Mouse (Mus musculus) neural tube, embryonic 12.5 days (tissue): ENCODE results near the gene Oca2. TPM values are rescaled to one million over a fixed set of nuclear protein-coding genes. Genes with fewer than 3 reads are reported as not detected.

Source experiments
- ATAC-seq: fragments of 200-750 bp; cut with Nextera tagmentation; 2 replicates; pipeline ENCODE4 v1.8.0; 2017; ENCODE audit warnings: low read depth, mild to moderate bottlenecking, moderate TSS enrichment, moderate library complexity; ENCODE audit not compliant: low FRiP score
- H3K27ac ChIP-seq: fragments of 300-500 bp; sonication (generic); 2 replicates; pipeline ENCODE4 v1.5.1; 2016
- H3K27me3 ChIP-seq: fragments of 300-500 bp; sonication (generic); replicated peaks from 2 replicates; pipeline ENCODE4 v1.6.1; 2016; ENCODE audit warnings: mild to moderate bottlenecking
- H3K36me3 ChIP-seq: fragments of 300-500 bp; sonication (generic); 2 replicates; pipeline ENCODE4 v1.6.1; 2016; ENCODE audit warnings: mild to moderate bottlenecking
- H3K4me1 ChIP-seq: fragments of 300-500 bp; sonication (generic); 2 replicates; pipeline ENCODE4 v1.6.1; 2016
- H3K4me2 ChIP-seq: fragments of 300-500 bp; sonication (generic); replicated peaks from 2 replicates; pipeline ENCODE4 v1.6.1; 2016; ENCODE audit warnings: mild to moderate bottlenecking
- H3K4me3 ChIP-seq: fragments of 300-500 bp; sonication (generic); 2 replicates; pipeline ENCODE4 v1.5.1; 2016
- H3K9ac ChIP-seq: fragments of 300-500 bp; sonication (generic); 2 replicates; pipeline ENCODE4 v1.6.1; 2016; ENCODE audit warnings: mild to moderate bottlenecking
- H3K9me3 ChIP-seq: fragments of 300-500 bp; sonication (generic); 2 replicates; pipeline ENCODE4 v1.6.1; 2016; ENCODE audit warnings: mild to moderate bottlenecking
- WGBS: fragments of 180-500 bp; shearing (Covaris S2); methylation state at CpG from one replicate; pipeline ENCODE4 v1.1.7; 2016; 5-methylcytosine and 5-hydroxymethylcytosine counted together
- polyA plus RNA-seq: library from polyadenylated mRNA; unstranded; fragments of >200 nt; fragmentation: Nextera tagmentation; extraction: Ambion mirVana; gene quantifications from 2 replicates; pipeline ENCODE4 v1.2.1, GENCODE M21; 2016

Gene Oca2
- polyA plus RNA-seq = 0.08 and 0.15 TPM in 2 replicates

DNA sequence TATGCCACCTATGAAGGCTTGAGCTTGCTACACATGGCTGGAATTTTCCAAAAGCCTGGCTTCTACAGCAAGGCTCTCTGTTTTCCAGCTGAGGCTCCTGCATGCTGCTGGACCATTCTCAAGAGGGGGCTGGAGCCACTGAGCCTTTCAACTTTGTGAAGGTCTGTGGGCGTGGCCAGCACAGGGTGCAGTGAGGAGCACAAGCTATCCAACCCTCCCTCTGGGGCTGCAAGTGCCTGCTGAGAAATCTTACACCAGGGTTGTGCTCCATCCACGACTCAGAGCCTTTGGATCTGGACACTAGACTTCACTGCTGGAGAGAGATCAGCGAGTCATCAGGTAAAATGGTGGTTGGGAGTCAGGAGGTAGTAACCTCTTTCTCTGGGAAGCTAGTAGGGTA lies at the start of gene Oca2:
TSS of gene Oca2 (plus strand) at position 218 of the 400 bp plus-strand sequence.
- Histone ChIP-seq H3K27me3 (no peaks in the 10 kb centered on the region), H3K4me1 (no peaks in the 10 kb centered on the region; the same call in 1 of the 2 replicates), H3K27ac (no peak within 1 kb of the TSS), H3K36me3 (no peaks in the 10 kb centered on the region), H3K4me2 (no peak within 1 kb of the TSS), H3K4me3 (no peak within 1 kb of the TSS), H3K9ac (no peak within 1 kb of the TSS), H3K9me3 (no peaks in the 10 kb centered on the region)
- WGBS = 47% methylated on average over 3 of the region's 3 CpGs
- no peak for ATAC-seq

DNA sequence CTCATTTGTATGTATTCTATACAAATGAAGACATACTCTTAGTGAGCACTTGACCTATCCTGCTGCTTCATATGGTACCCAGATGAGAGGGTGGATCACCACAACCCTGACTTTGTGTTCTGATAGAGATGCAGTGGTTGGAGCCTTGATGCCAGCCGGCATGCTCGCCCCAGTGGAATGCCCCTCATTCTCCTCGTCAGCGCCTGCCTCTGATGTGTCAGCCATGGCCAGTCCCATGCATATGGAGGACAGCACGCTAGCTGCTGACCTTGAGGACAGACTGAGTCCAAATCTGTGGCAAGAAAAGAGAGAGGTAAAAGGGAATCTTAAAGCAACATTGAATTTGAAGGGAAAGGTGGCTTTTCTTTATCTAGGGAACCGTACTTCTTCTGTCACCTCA lies 48.5 kb upstream of the Oca2 start:
- no peak overlapping the region for H3K4me2 ChIP-seq
- H3K27ac ChIP-seq = no peak overlapping the region
- no peak overlapping the region for H3K9ac ChIP-seq
- H3K4me1 ChIP-seq = no peaks in the 10 kb centered on the region
- no peak overlapping the region for H3K4me3 ChIP-seq
- 91% methylated on average over 6 of the region's 6 CpGs for WGBS
- ATAC-seq = no peak
- no peaks in the 10 kb centered on the region for H3K9me3 ChIP-seq
- peaks cover 53% of the 10 kb centered on the region for H3K36me3 ChIP-seq
- H3K27me3 ChIP-seq = no peaks in the 10 kb centered on the region

DNA sequence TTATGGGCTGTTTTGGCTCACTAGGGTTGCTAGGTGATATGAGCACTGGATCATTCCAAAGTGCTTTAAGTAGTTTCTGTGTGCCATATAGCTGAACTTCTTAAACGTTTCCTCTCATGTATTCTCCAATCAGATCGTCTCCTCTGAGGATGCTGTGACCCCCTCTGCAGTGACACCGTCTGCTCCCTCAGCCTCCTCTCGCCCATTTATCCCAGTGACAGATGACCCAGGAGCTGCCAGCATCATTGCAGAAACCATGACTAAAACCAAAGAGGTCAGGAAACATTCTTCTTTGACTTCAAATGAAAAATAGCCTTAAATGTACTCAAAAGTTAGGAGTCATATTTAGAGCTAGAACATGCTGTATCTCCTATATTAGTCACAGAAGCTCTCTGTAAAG lies 47.9 kb upstream of the Oca2 start:
- no peak overlapping the region for H3K4me3 ChIP-seq
- ATAC-seq = no peak
- no peak overlapping the region for H3K9ac ChIP-seq
- no peak overlapping the region for H3K4me2 ChIP-seq
- H3K27me3 ChIP-seq = no peaks in the 10 kb centered on the region
- no peaks in the 10 kb centered on the region for H3K4me1 ChIP-seq
- no peaks in the 10 kb centered on the region for H3K9me3 ChIP-seq
- H3K36me3 ChIP-seq = peaks cover 58% of the 10 kb centered on the region
- H3K27ac ChIP-seq = no peak overlapping the region
- 73% methylated on average over 4 of the region's 4 CpGs for WGBS

DNA sequence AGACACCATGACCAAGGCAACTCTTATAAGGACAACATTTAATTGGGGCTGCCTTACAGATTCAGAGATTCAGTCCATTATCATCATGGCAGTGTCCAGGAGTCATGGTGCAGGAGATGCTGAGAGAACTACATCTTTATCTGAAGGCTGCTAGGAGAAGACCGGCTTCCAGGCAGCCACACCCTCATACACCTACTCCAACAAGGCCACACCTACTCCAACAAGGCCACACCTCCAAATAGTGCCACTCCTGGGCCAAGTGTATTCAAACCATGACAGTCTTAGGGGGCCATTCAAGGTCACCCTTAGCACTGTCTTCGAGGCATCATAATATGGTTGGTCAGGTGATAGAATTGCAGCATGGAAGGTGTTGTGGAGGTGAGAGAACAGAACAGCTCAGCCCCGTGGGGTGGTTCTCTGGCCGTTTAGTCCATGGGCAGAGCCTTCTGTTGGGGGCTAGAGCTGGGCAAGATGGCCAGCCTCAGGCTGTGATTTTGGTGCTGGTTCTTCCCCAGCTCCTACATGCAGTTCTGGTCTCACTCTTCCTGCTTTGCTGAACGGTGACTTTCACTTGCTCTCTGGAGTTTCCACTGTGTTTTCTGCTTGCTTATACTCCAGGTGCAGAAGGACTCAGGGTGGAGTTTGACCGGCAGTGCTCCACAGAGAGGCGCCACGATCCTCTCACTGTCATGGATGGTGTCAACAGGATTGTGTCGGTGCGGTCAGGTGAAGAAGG lies 37.9 kb upstream of the Oca2 start:
- Histone ChIP-seq H3K4me3 (no peak overlapping the region), H3K9me3 (no peaks in the 10 kb centered on the region), H3K36me3 (peaks cover 74% of the 10 kb centered on the region), H3K27ac (no peak overlapping the region), H3K4me2 (no peak overlapping the region), H3K9ac (no peak overlapping the region), H3K27me3 (no peaks in the 10 kb centered on the region), H3K4me1 (no peaks in the 10 kb centered on the region)
- WGBS = 95% methylated on average over 10 of the region's 10 CpGs
- no peak for ATAC-seq

DNA sequence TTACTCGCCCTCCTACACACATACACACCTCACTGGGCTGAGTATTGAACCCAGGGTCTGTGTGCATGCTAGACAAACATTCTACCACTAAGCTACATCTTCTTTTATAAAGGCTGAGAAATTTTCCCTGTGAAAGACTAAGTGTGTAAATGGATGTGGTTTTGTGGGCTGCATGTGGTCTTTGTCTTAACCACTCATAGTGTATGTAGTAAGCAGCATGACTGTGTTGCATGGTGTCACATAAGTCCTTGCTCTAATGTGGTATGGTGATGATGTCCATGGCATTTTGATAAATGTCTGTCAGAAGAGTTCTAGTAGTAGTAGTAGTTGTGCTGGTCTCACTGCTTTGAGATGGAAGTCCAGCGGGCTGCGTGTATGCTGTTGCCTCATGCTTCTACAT lies 36.7 kb upstream of the Oca2 start:
- Histone ChIP-seq H3K27ac (no peak overlapping the region), H3K27me3 (no peaks in the 10 kb centered on the region), H3K36me3 (peaks cover 75% of the 10 kb centered on the region), H3K9ac (no peak overlapping the region), H3K4me2 (no peak overlapping the region), H3K9me3 (no peaks in the 10 kb centered on the region), H3K4me1 (no peaks in the 10 kb centered on the region), H3K4me3 (no peak overlapping the region)
- ATAC-seq = no peak
- 91% methylated on average over 3 of the region's 3 CpGs for WGBS

DNA sequence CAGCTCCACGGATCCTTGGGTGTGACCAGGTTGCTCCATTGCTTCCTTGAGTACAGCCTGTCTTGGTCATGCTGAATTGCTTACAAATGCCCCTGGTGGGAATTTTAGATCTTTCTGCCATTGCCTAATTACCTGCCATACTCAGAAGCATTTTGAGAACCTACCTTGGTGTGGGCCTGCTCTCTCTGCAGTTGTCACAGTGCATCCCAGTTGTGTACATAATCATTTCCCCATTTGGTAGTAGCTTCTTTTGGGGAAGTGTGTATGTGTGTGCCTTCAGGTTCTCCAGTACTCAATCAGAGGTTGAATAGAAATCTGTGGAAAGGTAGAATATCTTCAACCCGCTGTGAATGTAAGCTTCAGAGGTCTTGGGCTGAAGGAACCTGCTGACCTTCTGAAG lies 36.3 kb upstream of the Oca2 start:
- no peak overlapping the region for H3K9ac ChIP-seq
- H3K27me3 ChIP-seq = no peaks in the 10 kb centered on the region
- peaks cover 74% of the 10 kb centered on the region for H3K36me3 ChIP-seq
- no peak for ATAC-seq
- H3K4me3 ChIP-seq = no peak overlapping the region
- WGBS = 92% methylated on average over 2 of the region's 2 CpGs
- no peaks in the 10 kb centered on the region for H3K9me3 ChIP-seq
- H3K27ac ChIP-seq = no peak overlapping the region
- no peak overlapping the region for H3K4me2 ChIP-seq
- H3K4me1 ChIP-seq = no peaks in the 10 kb centered on the region

DNA sequence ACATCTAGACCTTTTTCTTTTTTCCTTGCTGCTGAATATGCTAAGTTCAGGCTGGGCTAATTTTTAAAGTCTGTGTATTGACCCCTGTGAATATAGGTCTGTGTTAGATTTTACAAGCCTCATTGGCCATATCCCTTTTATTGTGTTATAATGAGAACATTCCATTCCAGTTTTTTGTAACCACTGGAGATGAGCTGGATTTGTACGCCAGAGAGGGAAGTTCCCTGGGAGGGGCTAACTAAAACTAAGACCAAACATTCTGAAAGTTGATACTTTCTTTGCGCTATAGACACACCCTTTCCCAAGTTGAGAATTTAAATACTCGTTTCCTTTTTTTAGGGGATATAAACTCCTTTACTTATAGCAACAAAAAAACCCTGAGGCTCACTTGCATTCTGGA lies 34.7 kb upstream of the Oca2 start:
- Histone ChIP-seq H3K4me3 (no peak overlapping the region), H3K4me2 (no peak overlapping the region), H3K27ac (no peak overlapping the region), H3K9ac (no peak overlapping the region), H3K4me1 (no peaks in the 10 kb centered on the region), H3K36me3 (peaks cover 77% of the 10 kb centered on the region), H3K27me3 (no peaks in the 10 kb centered on the region), H3K9me3 (no peaks in the 10 kb centered on the region)
- ATAC-seq = no peak
- 62% methylated on average over 3 of the region's 3 CpGs for WGBS

DNA sequence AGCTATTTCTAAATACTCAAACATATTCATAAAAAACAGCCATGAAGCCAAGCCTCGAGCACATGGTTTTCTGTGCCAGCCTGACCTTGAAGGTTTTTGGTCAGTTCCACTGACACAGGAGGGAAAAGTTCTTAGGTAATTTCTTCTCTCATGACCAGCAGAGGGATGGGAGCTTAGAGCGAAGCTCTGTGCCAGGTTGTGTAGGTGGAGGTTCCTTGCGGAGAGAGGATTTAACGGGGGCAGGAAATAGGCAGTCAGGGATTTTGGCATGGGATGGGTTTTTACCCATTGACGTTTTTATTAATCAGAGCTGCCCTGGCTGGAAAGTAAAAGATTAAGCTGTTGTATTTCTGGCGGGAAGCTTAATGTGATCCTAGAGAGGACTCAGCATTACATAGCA lies 18.7 kb upstream of the Oca2 start:
- no peak overlapping the region for H3K4me3 ChIP-seq
- no peak overlapping the region for H3K27ac ChIP-seq
- H3K9ac ChIP-seq = no peak overlapping the region
- H3K4me2 ChIP-seq = no peak overlapping the region
- H3K36me3 ChIP-seq = peaks cover 71% of the 10 kb centered on the region
- no peak for ATAC-seq
- WGBS = 95% methylated on average over 6 of the region's 6 CpGs
- no peaks in the 10 kb centered on the region for H3K4me1 ChIP-seq
- no peaks in the 10 kb centered on the region for H3K27me3 ChIP-seq
- H3K9me3 ChIP-seq = no peaks in the 10 kb centered on the region

DNA sequence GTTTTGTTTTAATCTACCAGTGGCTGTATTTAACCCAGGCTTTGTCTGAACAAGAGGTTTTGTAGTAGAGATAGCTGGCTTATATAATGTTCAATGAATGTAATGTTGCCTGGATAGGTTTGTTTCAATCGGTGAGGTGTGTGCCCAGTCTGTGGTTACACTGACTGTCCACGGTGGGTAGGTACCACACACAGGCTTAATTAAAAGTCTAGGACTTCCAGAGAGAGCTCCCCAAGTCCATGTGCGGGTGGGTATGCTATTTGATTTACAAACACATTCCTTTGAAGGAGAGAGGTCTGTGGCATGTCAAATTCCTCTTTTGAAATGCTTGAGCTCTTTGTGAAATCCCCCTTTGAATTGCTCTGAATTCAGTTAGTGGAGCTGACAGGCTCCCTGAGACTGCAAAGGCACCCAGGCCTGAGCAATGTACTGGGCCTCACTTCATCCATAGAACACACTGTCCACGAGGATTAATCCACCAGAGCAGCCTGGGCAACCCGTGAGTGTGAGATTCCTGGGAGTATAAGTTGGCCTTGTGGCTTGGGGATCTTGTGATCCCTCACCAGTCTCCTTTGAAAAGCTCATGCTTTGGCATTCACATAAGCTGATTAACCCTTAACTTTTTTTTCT lies 3.7 kb upstream of the Oca2 start:
- WGBS = 42% methylated on average over 5 of the region's 5 CpGs
- Histone ChIP-seq H3K36me3 (peaks cover 8% of the 10 kb centered on the region), H3K27ac (no peak overlapping the region), H3K4me2 (no peak overlapping the region), H3K9me3 (no peaks in the 10 kb centered on the region), H3K9ac (no peak overlapping the region), H3K4me1 (no peaks in the 10 kb centered on the region; the same call in 1 of the 2 replicates), H3K27me3 (no peaks in the 10 kb centered on the region), H3K4me3 (no peak overlapping the region)
- ATAC-seq = no peak

DNA sequence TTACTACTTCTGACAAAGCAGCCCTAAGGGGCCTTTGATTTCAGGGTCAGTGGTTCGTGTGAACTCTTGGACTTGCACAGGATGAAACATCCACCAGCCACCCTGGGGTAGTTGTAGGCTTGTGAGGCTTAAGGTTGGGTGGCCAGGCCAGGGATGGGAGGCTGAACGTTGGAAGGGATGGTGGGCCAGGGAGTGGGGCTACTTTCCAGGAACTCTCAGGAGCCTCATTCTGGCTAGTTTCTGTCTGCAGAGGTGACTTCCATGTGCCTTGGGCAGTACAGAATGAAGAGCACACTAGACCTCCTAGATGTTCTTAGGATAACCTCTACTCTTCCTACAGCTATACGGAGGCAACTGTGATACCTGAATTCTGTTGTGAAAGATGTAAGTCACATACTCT lies 2.9 kb upstream of the Oca2 start:
- no peaks in the 10 kb centered on the region for H3K27me3 ChIP-seq
- no peak overlapping the region for H3K27ac ChIP-seq
- no peaks in the 10 kb centered on the region for H3K9me3 ChIP-seq
- H3K4me2 ChIP-seq = no peak overlapping the region
- H3K9ac ChIP-seq = no peak overlapping the region
- ATAC-seq = no peak
- no peak overlapping the region for H3K4me3 ChIP-seq
- peaks cover 3% of the 10 kb centered on the region; the same call in 1 of the 2 replicates for H3K36me3 ChIP-seq
- WGBS = 77% methylated on average over 3 of the region's 3 CpGs
- H3K4me1 ChIP-seq = no peaks in the 10 kb centered on the region; the same call in 1 of the 2 replicates

DNA sequence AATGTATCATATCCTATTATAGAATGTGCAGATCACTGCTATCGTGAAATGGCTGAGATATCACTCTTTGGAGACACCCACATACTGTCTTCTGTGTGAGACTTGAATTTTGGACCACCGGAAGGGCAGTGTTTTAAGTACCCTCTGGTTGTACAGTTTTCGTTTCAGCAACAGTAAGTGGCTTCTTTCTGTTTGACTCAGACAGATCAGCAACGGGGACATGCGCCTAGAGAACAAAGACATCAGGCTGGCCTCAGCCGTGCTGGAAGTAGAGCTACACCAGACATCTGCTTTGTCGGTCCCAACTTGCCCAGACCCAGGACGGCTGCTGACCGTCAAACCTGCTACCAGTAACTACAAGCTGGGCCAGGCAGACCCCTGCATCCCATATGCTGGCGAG lies 15.0 kb downstream of the Oca2 start:
- no peaks in the 10 kb centered on the region for H3K4me1 ChIP-seq
- no peaks in the 10 kb centered on the region for H3K9me3 ChIP-seq
- 87% methylated on average over 10 of the region's 10 CpGs for WGBS
- H3K9ac ChIP-seq = no peak overlapping the region
- no peak overlapping the region for H3K27ac ChIP-seq
- no peak for ATAC-seq
- H3K4me3 ChIP-seq = no peak overlapping the region
- H3K27me3 ChIP-seq = no peaks in the 10 kb centered on the region
- no peaks in the 10 kb centered on the region for H3K36me3 ChIP-seq
- H3K4me2 ChIP-seq = no peak overlapping the region

DNA sequence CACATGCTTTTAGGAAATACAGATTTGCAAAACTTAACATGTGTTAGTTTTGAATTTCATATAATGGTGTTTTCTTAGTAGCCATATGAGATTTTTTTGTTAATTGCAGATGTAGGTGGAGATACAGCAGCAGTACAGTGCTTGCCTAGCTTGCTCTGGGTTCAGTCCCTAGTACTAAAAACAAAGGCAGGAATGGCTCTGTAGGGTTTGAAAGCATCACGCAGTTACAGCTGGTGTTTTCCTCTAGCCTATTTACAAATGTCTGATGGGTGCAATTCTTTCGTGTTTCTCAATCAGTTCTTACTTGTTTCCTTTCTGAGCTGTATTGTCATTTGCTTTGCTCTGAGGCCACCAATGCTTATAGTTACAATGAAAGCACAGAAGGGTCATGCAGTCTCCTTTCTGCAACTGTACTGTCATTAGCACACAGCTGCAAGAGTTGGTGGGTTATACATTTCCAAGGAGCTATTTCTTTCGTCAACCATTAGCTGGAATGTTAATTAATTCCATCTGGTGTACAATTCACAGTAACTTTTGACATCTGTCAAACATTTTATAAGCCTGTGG lies 18.4 kb downstream of the Oca2 start:
- Histone ChIP-seq H3K9me3 (no peaks in the 10 kb centered on the region), H3K27ac (no peak overlapping the region), H3K4me2 (no peak overlapping the region), H3K36me3 (no peaks in the 10 kb centered on the region), H3K27me3 (no peaks in the 10 kb centered on the region), H3K4me1 (no peaks in the 10 kb centered on the region), H3K4me3 (no peak overlapping the region), H3K9ac (no peak overlapping the region)
- WGBS = 68% methylated on average over 3 of the region's 3 CpGs
- ATAC-seq = no peak
